Mouse (Mus musculus) skeletal muscle tissue, adult 2 months (tissue): ENCODE results near the gene Slfn14.
"Not testable (repeated sequence)": the region's sequence is repeated elsewhere in the genome, so short reads cannot be mapped to it uniquely, and the experiment has no call there.

Source experiments
- DNase-seq: peaks from one replicate; pipeline ENCODE4 v3.0.0-alpha.2; 2012; ENCODE audit warnings: low read depth, low spot score

Slfn14 gene

DNA sequence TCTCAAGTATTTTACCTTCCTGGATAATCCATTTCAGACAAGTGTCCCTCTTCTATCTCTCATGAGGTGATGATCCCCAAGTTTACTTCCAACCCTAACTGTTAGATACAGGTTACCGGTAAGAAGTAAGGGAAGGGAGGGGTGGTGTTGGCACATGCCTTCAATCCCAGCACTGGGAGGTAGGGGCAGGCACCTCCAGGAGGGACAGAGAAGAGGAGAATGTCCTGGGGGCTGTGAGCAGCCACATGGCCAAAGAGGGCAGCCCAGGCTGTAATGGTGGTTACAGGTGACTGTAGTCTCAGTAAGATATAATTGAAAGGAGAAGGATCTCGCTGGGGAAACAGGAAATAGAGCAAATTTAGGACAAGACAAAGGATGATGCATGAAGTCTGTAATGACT, 4.4 kb downstream of the Slfn14 start:
- no peak for DNase-seq

DNA sequence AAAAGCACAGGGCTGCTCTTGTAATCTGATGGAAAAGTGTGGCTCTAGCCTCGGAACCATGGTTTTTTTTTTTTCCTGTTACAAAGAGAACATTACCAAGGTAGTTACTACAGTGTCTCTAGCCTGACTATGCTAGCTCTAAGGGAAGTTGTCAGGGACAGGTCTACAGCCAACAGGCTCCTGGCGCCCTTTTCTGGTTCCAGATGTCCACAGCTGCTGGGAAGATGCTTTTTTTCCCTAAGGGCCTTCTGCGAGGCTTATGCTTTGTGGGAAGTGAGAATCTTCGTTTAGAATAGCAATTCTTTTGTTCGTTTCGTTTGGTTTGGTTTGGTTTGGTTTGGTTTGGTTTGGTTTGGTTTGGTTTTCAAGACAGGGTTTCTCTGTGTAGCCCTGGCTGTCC, 6.8 kb downstream of the Slfn14 start:
- DNase-seq: no peak

DNA sequence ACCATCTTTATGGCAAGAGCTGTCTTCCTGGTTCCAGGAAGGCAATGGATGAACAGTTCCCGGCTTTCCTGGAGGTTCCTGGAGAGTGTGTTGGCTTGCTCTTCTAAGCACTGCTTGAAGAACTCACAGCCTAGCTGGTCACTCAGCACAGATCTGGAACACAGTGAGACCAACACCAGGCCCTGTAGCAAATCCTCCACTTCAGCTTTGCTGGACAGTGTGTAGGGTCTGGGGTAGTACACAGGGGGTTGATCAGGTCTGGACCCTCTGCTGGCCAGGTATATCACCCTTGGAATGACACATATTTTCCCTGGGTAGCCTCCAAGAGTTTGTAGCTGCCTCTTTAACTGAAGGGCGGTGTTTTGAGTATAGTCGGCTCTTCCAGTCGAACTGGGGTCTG, 7.5 kb downstream of the Slfn14 start:
- DNase-seq: no peak

DNA sequence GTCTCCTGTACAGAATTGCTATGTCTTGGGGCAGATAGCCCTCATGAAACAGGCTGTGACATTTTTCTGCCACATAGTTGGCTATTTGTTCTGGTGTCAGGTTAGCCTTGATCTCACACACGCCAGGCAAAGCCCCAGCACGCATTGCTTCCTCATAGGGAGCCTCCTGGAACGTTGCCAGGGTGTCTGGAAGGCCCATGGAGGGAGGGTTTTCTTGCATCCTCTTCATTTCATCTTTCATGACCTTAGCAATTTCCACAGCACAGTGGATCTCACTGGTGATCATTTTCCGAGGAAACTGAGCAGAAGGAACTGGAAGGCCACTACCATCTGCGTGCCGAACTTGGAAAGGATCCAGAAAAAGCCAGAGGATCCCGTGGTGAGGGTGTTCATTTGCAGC, 10.3 kb downstream of the Slfn14 start:
- no peak for DNase-seq

DNA sequence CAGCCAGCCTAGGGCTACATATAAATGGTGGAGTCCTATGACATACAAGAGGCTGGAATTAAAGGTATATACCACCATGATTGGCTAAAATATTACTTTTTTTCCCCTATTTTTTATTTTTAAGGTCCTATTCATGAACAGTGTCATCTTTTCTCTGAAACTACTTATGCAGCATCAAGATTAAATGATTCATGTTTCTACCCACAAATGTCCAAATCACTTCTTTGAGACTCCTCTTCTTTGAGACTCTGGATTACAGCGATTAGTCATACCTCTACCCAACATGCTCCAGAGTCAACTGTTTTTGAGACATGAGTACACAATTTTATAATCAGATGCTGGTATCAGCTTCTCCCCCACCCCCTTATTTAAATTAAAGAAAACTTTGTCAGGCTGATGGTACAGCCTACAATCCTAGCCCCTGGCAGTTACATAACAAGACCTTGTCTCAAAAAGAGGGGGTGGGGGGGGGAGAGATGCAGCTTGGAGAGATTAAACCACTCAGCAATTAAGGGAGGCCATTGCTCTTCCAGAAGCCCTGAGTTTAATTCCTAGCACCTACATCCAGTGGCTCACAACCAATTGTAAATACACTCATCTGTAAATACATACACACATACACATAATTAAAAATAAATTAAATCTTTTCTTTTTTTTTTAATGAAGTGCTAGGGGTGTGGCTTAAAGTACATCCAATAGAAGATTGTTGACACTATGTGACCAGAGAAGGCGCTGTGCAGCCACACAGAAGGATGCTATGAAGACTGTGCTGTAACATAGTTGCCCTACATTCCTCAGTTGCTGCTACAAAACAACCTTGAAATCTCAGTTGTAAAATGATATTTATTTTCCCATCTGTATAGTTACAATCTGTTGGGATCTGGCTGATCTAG, 14.3 kb downstream of the Slfn14 start:
- DNase-seq: no peak

DNA sequence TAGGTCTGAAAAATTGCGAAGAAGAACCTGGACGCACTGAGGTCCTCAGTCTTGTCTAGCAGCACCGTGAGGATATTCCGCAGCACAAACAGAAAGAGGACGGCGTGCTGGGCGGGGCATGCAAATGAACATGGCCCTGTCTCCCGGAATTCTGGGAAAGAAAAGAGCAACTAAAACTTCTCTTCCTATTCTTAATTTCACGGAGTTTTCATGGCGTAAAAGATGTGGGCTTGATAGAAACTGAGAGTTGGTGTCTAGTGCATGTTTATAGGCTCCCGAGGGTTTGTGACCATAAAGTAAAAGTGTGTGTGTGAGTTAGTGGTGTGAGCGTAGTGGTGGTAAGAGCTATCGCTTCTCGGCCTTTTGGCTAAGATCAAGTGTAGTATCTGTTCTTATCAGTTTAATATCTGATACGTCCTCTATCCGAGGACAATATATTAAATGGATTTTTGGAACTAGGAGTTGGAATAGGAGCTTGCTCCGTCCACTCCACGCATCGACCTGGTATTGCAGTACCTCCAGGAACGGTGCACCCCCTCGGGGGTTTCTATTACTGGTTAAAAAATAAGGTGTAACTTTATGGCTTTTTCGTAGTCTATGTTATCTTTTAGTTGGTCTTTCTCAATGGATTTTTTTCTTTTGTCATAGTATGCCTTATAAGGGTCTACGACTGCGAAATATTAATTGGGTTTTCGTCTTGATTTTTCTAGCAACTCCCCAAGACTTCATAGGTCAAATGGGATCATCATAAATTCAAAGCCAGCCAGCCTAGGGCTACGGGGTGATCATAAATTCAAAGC, 15.2 kb downstream of the Slfn14 start:
- peak; percentile 80 for DNase-seq

DNA sequence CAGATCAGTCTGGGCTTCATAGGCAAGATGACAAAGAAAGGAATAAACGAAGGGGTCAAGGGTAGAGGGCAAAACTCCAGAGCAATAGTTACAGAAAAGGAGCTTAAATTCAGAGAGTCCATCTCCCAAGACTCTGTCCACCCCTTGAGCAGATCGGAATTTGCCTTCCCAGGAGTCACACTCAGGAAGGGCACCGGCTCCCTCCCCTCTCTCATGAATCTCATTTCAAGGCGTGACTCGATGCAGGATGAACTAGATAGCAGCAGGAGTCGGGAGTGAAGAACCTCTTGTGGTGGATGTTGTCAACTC, 15.7 kb downstream of the Slfn14 start:
- no peak for DNase-seq

DNA sequence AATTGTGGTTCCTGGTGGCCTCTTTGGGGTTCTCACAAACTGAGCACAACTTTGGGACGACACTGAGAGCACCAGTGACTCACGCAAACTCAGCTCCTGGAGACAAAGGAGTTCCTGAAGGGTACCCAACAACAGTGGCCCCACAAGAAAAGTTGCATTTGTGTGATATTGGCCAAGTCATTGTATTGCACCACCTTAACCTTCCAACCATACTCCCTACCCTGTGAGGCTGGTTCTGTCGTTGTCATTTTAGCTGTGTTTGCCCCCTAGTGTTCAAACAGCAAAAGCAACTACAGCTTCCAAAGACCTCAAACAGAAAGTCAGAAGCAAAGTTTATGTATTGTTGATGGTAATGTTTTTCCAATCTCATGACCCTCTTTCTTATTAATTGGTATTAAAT, 23.4 kb downstream of the Slfn14 start:
- DNase-seq: no peak

DNA sequence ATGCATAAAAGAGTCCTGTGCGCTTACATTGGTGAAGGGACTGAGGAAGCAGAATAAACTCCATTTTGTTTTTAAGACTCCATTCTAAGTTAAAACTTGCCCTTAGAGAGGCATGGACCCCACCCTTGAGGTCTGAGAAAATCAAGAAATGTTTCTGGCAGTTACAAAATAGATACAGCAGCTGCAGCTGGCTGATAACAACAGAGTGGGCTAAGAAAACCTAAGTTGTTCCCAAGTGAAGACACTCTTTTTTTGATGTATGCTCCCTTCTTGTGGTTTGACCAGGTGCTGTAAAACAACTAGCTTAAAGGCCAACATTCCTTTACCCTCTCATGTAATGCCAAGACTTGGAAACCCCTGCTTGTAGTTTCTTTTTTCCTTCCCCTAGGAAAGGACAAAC, 23.9 kb downstream of the Slfn14 start:
- DNase-seq: no peak

DNA sequence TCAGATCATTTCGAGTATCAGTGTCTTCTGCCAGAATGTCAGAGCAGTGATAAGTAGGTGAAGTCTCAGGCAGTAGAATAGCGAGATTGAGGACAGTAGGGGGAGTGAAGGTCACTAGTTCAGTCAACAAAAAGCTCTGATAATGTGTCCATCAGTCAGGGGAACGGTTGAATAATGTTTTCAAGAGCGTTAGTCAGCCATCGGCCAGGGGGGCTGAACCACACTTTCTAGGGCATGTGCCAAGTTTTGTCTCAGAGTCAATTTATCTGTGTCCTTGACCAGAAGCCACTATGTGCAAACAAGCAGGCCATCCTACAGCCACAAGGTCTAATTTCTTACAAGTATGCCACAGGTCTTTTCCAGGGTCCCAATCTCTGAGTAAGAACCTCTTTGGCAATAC, 29.3 kb downstream of the Slfn14 start:
- not testable (repeated sequence) for DNase-seq

DNA sequence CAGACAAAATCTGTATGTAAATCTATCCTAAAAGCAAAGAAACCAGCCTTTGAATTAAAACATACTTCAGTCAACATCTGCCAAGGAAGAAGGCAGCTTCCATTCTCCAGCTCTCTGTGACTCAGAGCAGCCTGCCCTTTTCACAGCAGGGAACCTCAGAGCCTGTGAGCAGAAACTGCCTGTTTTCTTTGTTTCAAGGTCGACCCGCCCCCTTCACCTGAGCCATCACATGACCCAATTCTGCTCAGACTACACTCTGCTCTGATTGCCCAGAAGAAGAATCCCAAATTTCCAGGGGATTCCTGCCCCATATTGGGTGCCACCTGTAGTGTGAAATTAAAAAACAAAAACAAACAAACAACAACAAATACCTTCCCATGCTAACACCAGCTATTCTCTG, 46.7 kb downstream of the Slfn14 start:
- DNase-seq: no peak

DNA sequence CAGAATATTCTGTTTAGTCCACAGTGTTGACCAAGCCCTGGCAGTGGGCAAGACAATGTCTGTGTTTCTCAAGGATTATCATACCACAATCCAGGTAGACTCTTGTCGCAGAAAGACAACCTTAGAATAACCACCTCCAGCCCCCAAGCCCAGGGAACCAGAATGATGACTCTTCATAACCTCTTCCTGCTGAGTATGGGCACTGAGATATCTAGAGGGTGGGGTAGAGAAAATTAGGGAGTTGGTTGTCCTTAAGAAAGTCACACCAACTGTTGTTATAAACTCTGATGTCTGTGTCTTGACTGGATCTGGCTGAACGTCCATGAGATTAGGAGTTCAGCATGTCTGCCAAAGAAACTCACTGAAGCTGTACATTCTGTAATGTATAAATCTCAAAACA, 48.1 kb downstream of the Slfn14 start:
- no peak for DNase-seq

DNA sequence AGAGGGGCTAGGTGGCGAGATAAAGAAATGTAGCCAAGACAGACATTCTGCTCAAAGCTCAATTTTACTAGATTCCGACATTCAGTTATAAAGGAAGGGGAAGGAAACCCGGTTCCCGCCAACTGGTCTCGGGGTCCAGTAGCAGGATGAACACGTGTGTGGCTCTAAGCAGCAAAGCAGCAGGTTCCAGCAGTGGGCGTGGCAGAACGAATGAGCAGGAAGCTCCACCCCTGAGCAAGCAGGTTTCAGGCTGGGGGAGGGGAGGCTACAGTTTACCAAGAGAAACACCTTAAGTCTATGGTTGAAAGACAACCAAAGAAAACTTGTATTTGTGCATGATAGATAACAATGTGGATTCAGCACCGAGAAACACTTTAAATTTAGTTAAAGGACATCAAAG, 49.1 kb downstream of the Slfn14 start:
- not testable (repeated sequence) for DNase-seq

DNA sequence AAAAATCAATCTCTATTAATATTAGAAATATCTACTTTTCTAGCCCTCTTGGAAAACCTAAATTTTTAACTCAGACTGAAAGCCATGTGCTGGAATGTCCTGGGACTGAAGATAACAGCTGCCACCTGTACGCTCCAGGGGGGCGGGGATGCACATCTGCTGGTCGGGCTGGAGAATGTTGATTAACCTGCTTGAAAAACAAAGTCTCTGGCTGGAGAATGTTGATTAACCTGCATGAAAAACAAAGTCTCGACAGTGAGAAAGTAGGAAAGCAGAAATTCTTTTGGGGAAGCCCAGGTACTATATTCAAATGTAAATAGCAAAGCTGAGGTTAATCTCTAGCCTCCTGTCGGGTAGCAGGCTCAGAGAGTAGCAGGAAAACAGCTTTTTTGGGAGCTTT, 52.9 kb downstream of the Slfn14 start:
- DNase-seq: not testable (repeated sequence)

DNA sequence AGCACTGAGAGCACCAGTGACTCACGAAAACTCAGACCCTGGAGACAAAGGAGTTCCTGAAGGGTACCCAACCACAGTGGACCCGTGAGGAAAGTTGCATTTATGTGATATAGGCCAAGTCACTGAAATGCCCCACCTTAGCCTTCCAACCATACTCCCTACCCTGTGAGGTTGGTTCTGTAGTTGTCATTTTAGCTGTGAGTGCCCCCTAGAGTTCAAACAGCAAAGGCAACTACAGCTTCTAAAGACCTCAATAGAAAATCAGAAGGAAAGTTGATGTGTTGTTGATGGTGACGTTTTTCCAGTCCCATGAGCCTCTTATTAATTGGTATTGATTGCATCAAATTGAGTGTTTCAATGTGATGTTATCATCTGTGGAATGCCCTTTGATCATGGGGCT, 55.6 kb downstream of the Slfn14 start:
- DNase-seq: no peak

DNA sequence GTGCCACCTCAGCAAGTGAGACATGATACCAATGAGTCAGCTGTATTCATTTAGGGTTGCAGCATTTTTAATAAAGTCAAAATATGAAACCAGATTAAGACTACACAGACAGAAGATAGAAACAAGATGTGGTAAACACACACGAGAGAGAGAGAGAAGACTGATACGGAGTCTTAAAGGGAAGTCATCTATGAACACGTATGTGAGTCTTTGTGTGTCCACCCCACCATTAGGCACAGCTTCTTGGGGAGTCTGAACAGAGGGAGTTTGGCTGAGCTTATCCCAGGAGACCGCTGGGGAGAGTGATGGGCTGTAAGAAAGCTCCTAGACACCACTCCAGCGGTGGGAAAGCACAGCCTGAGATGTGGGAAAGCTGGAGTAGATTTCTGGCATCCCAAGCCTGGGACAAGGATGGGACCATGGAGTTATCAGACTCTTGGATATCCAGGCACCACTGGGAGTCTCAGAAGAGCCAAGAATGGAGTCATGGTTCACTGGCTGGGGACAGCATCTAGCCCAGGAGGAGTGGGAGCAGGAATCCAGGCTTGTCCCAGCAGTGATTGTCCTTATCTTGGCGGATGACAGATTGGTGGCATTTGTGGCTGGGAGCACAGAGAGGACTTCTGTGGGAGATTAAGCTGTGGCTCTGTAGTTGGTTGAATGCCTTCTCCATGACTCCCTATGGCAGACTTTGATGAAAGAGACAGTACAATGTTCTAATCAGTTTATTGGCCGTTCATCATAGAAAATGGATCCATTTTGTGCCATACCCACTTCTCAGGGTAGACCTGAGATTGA, 58.4 kb downstream of the Slfn14 start:
- DNase-seq: no peak

DNA sequence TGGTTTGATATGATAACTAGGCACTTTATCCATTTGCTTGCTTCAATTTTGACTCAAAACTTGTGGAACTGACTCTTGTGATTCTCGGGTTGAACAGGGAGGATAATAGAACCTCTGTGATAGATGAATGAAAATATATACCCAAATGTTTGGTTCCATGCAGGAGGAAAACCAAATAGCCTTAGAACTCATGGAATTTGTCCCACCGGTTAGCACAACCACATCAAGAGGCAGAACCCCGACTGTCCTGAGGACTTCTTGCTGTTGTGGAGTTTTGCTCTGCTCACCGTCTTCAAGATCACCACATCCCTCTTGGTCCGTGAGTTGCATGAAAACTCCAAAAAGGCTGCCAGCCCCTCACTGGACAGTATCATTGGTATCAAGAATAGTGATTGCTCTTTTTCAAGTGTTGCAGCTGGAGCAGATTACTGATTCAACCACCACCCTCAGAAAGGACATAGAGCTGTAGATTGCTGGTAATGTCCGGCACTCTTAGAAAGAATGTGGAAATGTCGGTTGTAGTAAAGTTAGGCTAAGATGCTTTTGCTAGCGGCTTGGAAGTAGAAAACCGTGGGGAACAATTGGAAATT, 61.1 kb downstream of the Slfn14 start:
- DNase-seq: no peak
